Mouse (Mus musculus): ENCODE measurements around the gene Nrd1.

The Nrd1 gene

DNA sequence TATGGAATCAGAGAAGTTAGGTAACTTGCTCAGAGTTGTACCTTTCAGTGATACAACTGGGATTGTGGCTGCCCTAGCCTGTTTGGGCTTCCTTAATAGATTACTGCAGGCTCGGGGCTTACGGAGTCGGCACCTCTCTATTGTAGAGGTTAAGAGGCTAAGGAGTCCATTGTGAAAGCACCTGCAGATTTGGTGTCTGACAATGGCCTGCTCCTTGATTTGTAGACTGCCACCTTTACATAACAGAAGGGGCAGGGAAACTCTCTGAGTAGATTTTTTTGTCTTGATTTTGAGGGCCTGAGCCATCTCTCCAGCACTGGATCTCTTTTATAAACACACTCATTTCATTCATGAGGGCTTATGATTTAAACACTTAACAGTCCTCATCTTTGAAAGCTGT is 26.1 kb downstream of the Nrd1 start:
- in situ Hi-C loops (cut with MboI), result no loop called here

DNA sequence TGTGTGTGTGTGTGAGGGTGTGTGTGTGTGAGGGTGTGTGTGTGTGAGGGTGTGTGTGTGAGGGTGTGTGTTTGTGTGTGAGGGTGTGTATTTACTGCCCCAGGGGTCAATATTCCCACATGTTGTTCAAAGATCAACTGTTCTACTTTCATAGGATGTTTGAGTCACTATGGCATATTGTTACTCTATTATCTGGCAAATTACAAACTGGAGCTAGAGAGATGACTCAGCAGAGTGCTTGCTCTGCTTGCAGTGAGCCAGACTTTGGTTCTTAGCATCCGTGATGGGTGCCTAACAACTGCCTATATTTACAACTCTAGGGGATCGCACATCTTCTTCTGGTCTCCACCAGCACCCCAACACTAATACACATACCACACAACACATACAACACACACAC is 29.4 kb downstream of the Nrd1 start:
- in situ Hi-C loops (cut with MboI), result no loop called here

DNA sequence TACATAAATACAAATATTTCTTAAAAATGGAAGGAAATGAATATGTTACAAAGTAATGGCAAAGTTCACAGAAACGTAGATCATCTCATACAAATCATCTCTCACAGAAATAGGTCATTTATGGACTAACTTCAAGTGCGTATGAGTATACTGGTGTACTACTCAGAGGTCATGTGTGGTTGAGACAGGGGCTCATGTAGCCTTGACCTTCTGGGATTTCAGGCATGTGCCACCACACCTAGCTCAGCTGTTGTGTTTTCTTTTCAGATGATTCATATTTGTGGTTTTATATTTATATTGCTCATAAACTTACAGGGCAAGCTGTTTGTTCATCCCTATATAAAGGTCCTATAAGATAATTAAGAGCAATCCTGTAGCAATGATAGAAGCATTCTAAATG is 29.8 kb downstream of the Nrd1 start:
- in situ Hi-C loops (cut with MboI), result no loop called here

DNA sequence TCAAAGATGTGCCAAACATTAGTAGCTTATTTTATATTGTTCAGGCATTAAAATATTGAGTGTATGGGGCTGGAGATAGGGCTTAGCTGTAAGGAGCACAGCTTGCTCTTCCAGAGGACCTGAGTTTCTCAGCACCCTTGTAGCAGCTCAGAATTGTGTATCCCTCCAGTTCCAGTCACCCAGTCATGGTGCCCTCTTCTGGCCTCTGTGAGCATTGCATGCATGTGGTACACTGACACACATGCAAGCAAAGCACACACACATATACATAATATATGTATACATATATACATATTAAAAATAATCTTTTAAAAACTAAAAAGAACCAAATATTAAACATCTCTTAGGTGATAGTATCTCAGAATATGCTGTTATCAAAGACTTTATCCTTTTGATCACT is 35.9 kb downstream of the Nrd1 start:
- in situ Hi-C loops (cut with MboI), result no loop called here

DNA sequence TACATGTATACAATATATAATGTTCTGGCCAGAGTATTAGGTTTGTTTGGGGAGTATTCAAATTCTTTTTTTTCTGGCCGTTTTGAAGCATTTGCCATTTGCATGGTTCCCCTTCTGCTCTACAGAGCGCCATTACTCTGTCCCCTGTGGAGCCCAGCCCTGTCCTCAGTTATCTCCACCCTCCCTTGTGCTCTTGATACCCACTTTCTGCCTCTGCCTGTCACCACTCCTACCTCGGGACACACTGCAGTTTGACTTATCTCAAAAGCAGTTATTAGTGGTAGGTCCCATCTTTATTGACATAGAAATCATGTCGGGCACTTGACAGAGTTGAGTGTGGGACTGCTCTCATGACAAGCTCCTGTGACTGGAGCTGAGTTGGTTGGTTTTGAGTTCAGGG is 42.3 kb downstream of the Nrd1 start:
- in situ Hi-C loops (cut with MboI), result no loop called here

DNA sequence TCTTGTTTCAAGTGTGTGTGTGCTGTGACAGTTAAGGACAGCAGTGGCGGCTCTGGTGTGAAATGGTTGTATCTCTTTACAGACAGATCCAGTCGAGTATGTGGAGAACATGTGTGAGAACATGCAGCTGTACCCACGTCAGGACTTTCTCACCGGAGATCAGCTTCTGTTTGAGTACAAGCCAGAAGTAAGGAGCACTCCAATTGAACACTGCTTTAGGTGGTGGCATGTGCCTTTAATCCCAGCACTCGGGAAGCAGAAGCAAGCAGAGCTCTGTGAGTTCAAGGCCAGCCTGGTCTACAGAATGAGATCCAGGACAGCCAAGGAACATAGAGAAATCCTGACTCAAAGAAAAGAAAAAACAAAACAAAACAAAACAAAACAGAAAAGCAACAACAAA is 42.8 kb downstream of the Nrd1 start:
- in situ Hi-C loops (cut with MboI), result no loop called here

DNA sequence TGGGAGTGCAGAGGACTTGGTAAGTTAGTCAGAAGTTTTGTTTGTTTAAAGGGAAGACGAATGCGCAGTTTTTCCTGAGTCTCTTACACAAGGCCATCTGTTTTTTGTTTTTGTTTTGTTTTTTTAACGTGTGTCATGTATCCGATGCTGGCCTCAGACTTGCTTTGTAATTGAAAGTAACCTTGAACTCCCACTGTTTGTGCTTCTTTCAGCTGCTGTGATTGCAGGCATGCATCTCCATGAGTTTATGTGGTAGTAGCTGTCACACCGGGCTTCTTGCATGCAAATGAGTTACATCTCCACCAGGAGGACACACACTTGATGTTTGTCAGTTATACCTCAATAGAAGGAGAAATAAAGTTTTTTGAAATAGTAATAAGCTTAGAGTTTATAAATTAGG is 43.3 kb downstream of the Nrd1 start:
- in situ Hi-C loops (cut with MboI), result no loop called here

DNA sequence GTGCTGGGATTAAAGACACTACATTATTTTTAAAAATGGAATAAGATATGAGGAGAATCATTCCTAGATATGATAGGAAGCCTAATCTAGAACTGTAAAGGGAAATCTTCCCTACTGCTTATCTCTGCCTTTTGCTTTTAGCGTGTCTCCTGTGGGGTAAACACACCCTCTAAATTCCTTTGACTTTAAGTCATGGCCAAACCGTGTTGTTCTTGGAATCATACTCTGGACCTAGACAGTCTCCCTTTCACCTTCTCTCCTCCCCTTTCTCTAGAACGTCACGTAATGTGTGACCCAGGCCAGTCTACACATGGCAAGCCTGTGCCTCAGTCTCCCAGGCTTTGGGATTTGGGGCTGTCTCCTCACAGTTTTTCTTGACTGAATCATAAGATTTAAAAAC is 47.8 kb downstream of the Nrd1 start:
- in situ Hi-C loops (cut with MboI), result no loop called here

DNA sequence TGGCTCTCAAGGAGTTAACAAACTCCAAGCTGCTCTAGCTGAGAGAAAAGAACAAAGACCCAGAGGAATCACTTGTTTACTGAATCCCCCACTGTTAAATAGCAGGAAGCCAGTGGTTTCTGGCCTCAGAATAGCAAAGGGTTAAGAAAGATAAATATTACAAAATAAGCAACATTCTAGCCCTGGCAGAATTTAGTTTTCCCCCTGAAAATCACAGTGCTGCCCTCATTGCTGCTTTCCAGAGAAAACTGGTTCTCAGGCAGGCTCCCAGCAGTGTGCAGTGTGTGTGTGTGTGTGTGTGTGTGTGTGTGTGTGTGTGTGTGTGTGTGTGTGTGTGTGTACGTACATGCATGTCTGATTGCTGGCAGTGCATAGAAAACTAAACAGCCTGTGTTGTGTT is 51.8 kb downstream of the Nrd1 start:
- in situ Hi-C loops (cut with MboI), result no loop called here

DNA sequence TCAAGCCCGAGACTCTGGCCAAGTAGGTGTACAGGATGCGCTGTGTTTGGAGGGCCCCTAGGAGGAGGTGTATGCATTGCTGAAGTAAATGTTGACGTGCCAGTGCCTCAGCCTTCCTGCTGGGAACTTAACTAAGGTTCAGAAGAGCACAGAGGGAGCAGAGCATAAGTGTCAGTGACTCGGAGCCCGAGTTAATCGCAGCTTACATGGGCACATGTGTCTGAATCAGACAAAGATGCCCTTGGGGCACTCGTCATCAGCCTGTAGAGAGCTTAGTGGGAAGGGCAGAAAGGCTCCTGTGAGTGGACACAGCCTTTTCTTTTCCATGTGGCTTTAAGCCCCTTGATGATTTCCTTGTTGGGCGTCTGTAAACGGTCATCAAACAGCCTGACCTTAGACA is 53.5 kb downstream of the Nrd1 start:
- in situ Hi-C loops (cut with MboI), result no loop called here

DNA sequence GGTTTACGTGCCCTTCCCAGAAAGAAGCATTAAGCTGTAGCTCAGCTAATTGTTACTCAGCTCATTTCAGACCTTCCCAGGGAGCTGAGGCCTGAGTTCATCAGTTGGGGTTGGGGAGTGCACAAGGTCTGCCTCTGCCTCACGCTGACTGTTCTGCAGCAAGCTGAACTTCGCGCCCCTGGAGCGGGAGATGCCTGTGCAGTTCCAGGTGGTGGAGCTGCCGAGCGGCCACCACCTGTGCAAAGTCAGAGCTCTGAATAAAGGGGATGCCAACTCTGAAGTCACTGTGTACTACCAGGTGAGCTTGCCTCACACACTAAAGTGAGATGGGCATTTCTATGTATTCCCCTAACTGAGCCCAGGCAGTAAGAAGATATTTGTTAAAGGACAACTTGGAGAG is 55.9 kb downstream of the Nrd1 start:
- in situ Hi-C loops (cut with MboI), result no loop called here

DNA sequence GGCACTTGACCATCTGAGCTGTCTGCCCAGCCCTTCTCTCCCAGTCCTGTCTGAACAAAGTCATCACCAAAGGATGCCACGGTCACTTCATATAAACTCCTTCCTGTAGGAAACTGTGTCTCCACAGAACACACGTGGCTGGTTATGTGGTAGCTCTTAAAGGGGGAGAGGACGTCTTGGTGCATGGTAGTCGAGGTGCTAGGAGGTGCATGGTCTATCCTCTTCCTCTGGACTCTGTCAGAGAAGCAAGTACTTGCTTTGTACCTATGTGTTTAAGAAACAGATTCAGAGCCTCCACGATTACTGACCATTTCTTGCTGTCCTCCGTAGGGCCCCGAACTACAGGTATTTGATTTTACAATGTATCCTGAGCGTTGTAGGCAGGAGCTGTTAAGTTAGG is 57.2 kb downstream of the Nrd1 start:
- in situ Hi-C loops (cut with MboI), result no loop called here

DNA sequence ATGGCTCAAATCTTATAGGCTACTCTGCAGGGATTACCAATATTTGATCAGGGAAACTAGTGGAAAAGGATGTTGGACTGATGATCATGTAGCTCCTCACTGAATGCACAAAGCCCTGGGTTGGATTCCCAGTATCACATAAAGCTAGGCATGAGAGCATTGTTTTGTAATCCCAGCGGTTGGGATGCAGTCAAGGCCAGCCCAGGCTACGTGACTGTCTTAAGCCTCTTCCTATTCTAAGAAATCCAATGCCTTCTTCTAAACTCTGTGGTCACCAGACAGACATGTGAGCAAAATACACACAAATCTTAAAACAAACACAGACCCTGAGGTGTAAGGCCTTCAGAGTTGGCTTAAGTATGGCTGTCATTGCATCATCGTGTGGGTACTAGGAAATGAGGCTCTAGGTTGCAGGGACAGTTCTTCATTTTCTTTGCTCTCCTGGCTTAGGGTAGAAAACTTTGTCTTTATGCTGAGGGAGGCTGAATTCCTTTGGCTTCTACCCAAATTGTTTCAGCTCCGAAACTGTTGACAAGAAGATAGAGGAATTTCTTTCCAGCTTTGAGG is 58.9 kb downstream of the Nrd1 start:
- in situ Hi-C loops (cut with MboI), result no loop called here

DNA sequence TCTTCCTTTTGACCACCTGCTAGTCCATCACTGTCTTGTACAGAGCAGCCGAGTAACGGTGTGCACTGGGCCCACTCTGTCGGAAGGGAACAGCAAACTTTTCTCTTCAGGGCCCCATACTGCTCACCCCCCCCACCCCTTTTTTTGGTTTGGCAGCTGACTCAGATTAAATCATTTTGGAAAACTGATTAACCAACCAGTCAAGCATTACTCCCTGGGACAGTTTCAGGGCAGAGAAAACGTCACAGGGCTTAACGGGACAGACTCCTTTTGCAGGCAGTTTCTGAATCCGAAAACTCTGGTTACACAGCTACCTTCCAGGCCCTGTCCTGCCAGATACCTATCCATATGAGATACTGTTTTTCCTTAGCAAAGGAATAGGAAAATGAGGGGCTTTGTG is 64.5 kb downstream of the Nrd1 start:
- in situ Hi-C loops (cut with MboI), result no loop called here

DNA sequence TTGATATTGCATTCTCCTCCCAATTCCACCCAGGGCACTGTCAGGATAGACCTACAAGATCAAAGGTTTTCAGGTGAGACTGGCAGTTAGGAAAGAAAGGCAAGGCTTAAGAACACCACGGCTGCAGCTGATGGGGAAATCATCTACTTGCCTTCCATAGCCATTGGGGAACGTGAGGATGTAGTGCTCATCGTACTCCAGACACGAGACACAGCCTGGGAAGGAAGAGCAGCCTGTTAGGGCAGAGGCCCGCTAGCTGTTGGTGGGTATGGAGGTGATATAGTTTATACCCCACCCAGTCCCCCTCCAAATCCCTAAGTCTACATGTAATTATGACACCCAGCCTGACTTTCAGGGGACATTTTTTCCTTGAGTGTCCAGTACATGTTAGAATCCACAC is 65.3 kb downstream of the Nrd1 start:
- in situ Hi-C loops (cut with MboI), result no loop called here

DNA sequence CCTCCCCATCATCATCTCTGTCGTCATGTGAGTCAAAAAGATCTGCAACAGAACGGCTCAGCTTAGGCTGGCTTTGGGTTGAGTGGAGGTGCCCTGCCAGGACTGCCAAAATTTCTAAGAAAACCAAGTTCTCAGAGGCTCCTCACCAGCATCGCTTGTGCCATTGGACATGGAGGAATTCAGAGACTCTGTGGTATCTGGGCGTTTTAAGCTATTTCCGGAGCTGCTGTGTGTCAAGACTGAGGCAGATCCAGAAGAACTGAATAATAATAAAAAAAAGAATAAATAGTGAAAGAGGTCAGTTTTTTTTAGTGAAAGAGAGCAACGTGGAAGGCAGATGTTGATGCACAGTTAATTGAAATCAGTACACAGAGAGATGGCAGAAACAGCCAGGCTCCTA is 72.4 kb downstream of the Nrd1 start:
- in situ Hi-C loops (cut with MboI), result no loop called here

DNA sequence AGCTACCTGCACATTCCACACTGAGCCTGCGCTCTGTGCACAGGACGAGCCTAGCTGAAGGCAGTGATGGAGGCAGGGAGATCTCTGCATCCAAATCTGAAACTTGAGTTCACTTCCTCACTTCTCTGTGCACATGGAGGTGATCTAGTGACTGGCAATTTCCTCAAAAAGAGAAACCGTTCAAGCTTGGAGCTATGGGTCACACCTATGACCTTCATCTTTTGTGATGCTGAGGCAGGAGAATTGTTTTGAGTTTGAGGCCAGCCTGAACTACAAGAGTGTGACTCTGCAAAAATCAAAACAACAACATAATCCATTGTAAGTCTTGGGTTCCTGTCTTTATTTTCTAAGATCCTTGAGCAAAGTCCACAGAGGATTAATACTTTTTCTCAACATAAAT is 72.8 kb downstream of the Nrd1 start:
- in situ Hi-C loops (cut with MboI), result no loop called here

DNA sequence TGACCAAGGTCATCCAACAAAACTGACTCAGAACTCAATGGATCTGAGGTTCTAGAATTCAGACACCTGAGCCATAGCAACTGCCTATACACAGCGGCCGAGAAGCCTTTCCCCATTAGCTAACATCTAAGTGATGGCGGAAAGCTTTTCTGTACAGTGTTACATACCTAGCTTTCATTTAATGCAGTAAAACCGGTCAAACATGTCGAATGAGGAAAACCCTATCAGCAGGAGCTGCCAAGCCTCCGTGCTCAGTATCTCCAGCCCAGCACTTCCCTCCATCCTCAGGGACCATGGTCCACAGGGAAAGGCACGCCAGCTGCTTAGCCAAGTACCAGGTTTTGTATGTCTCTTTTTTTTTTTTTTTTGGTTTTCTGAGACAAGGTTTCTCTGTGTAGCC is 78.5 kb downstream of the Nrd1 start:
- in situ Hi-C loops (cut with MboI), result no loop called here

DNA sequence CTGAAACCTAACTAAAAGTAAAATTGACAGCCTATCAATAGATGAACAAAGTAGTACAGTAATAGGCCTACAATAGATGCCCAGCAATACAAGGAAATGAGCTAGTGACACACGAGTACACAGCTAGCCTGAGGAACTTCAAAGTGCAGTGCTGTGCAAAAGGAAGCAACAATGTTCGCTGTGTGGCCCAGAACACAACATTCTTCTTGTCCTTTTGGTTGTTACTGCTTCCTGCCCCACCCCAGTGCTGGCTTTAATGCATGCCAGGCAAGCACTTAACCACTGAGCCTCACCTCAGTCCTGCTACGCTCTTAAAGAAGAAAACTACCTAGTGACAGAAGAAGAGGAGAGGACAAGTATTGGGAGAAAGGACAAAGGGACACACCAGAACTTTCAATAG is 79.2 kb downstream of the Nrd1 start:
- in situ Hi-C loops (cut with MboI), result no loop called here

DNA sequence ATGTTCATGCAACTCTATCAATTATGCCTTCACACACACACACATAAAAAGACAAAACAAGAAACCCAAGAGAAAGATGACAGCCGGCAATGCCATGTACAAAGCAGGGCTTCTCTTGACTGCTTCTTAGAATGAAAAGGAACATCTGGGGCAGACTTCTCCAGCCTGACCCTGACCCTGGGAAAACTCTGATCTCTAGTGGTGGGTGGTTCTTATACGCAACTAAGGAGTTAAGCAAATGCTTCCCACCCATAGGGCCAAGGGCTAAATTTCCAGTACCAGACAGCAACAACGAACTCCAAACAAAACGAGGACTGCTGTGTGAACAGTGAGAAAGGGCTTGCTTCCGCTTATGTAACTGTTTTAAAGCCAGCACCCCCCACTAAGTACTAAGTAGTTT is 79.7 kb downstream of the Nrd1 start:
- in situ Hi-C loops (cut with MboI), result no loop called here

DNA sequence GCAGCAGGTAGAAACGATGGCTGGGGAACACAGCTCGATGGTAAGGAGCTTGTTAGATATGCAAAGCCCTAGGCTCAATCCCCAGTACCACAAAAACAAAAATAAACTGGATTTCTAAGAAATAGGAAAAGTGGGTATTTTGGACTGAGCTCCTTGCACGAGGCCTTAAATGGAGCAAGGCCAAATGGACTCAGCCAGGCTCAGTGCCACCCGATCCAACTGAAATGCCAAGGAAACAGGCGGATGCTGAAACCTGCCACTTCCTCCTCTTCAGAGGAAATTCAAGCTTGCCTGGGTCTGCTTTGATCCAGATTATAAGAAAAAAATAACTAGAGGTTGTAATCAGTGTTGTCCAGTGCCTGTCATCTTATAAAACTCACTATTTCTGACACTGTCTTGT is 88.7 kb downstream of the Nrd1 start:
- in situ Hi-C loops (cut with MboI), result no loop called here

DNA sequence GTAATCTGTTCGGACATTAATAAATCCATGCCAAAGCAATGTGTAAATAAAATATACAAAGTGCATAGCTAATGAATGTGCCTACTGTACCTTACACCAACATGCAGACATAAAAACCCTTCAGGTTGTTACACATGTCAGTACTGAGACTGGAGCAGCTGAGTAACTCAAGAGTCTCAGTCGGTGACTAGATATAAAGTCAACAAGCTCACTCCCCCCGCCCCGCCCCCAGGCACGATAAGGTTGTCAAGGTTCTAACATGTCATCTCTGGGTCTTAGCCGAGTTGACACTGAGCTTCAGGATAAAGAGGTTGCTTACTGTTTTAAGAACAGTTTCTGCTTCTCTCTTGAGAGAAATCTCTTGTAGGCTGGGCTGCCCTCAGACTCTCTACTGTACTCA is 89.5 kb downstream of the Nrd1 start:
- in situ Hi-C loops (cut with MboI), result no loop called here

DNA sequence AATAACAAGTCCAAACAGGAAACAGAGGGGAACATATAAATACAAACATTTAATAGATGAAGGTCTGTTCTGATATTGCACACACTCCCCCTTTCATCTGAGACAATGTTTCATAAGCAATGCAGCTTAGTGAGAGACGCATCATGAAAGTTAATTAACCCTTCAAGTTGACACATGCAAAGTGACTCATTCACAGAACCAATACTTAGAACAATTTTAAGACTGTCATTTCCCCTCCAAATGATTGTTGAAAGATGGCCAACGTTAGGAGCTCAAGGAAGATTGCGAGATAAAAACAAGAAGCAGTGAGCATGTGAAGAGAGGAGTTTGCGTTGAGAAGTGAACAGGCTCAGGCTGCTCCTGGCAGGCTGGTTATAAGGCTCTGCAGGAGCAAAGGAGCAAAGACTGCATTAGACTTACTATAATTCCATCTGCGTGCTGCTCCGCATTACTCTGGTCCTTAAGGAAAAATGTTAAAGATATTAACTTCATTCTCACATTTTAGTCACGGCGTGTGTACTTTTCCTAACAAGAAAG is 90.9 kb downstream of the Nrd1 start:
- in situ Hi-C loops (cut with MboI), result no loop called here

DNA sequence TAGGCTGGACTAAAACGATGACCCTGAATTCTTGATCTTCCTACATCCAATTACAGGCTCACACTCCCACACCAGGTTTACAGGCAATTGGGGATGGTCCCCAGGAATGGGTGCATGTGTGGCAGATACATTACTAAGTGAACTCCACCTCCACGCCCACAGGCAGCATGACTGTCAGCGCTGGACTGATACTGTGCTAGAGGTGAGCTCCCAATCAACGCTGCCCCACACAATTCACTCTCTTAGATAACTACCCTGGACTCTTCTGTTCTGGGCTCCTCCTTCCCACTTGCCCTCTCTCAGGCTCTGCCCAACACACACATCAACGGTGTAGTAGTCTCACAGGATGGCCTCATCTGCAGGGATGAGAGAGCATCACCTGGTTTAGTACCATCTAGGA is 91.9 kb downstream of the Nrd1 start:
- in situ Hi-C loops (cut with MboI), result no loop called here

DNA sequence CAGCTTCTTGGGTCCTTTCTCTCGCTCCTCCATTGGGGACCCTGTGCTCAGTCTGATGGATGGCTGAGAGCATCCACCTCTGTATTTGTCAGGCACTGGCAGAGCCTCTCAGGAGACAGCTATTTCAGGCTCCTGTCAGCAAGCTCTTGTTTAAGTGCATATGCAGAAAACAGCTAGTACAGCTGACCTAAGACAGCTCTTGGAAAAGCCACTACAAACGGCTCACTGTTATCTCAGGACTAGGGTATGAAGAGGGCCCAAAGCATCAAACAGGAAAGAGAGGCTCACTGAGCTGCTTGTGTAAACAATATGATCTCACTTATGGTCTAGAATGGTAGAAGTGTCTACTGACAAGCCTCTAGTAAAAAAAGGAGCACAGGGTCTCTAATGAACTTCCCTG is 93.8 kb downstream of the Nrd1 start:
- in situ Hi-C loops (cut with MboI), result no loop called here
